Mouse (Mus musculus): Measurements from ENCODE around the gene Mtch2.
"Not testable (repeated sequence)": the region's sequence is repeated elsewhere in the genome, so short reads cannot be mapped to it uniquely, and the experiment has no call there.

Mtch2 gene

DNA sequence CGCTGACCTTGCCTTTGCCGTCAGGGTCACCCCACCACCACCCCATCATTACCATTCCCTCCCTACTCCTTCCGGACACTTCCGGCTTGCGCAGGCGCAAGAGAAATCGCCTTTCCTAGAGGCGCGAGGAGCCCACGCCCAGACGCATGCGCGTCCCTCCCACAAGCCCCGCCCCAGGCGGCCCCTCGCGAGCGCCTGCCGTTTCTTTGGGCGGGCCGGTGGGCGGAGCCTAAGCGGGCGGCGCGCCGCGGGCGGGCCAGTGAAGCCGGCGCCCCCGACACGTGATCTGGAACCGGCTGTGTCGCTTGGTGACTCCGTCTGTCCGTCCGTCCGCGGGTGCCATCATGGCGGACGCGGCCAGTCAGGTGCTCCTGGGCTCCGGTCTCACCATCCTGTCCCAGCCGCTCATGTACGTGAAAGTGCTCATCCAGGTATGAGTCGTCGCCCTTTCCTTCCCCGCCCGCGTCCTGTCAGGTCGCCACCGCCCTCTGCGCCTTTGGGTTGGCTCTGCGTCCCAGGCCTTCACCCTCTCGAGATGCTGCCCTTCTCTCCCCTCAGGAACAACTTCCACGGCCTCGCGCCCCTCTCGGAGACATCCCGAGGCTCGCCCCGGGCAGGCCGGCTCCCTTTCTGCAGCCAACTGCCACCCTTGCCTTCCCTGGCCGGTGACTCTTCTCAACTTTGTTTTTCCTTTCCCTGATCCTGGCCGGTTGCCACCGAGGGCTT lies at the start of gene Mtch2:
Mtch2 (plus strand) TSS at position 201 of the 726 bp plus-strand sequence.
- DNase-seq (ENCODE audit: low spot score), result peak; percentile 99

DNA sequence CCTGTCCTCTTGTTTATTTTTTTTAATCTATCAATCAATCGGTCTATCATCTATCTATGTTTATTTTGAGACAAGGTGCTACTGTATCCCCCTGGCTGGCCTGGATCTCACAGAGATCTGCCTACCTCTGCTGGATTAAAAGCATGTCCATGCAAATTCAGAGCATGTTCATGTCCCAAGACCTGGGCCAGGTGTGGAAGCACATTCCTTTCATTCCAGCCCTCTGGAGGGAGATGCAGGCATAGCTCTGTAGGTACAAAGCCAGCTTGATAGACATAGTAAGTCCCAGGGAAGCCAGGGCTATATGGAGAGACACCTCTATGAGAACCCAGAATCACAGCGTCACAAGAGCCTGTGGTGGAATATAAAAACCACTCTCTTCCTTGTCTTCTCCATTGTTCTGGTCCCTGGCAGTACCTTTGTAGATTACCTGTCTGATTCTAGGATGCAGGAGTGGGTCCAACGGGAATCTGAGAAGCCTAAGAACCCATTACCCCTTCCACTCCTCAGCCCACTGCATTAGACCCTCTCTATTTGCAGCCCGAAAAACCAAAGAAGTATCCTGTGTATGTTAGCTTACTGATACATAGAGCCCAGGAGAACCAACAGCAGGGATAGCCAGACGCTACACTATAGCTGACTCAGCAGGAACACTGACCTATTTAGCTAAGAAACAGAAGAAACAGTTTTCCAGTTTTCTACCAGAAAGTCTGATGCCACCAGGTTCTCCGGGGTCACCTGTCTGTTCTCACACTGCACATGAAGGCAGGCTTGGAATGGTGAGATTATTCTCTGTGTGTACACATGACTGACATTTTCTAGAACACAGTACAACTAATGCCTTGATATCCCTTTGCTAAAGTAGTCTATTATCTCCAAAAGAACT lies 38.5 kb upstream of the Mtch2 start:
- no peak for DNase-seq (ENCODE audit: low spot score)

DNA sequence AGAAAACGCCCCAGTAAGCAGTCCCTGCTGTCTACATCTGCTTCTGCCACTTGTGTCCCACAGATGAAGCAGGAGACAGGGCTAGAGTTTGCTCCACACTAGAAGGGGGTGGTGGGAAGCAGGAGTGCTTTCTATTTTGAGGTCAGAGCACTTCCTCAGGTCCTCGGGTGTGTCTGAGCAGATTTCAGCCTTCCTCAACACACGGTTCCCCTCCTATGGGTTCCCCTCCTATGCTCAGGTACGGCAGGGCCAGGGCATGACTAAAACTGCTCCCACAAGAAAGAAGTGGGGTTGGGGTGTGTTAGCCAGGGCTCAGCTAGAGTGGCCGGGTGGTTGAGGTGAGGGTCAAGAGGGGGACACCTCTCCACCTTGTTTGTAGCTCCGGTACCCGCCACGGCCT lies 36.2 kb upstream of the Mtch2 start:
- DNase-seq (ENCODE audit: low spot score), result no peak

DNA sequence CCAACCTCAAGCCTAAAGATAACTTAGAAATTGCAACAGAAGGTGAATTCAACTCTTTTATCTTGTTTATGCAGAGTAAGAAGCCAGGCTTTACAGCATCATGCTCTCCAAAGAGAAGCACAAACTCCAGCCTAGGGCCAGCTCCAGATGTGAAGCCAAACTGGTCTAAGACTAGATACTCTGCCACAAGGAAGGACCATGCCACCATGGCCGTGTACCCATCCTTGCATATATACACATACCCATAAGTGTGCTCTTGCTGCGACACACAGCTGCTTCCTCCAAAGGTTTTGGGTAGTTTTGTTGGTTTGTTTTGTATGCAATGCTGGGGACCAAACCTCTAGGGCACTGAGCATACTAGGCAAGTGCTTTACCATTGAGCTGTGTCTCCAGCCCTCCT lies 31.7 kb upstream of the Mtch2 start:
- no peak for DNase-seq (ENCODE audit: low spot score)

DNA sequence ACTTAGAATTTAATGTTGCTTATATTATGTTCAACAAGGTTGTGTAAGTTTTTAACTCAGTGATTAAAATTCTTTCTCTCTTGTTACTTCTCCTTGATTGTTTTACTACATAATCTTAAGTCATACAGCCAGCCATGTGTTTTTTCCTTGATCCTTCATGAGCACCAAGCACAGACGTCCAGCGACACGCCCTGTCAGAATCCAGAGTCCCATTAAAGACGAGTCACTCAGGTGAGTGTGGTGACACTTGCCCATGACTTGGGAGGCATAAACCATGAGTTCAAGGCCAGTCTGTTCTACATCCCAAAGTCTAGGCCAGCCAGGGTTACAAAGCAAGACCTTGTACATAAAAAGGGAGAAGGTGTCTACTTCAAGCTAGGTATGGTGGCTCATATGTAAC lies 30.8 kb upstream of the Mtch2 start:
- DNase-seq (ENCODE audit: low spot score), result no peak

DNA sequence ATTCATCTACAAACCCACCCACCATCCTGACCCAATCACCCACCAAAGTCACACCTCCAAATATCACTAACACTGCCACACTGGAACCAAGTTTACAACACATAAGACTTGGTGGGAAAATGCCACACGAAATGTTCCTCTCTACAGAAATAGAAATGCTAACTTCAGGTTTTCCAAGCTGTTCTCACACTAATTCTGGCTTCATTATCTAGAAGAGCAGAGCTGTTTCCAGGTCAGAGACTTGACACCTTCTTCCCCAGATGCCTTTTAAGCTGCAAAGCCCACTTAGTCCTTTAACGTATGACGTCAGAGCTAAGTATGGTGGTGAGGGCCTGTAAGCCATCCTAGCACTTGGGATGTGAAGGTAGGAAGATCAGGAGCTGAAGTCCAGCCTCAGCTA lies 28.2 kb upstream of the Mtch2 start:
- DNase-seq (ENCODE audit: low spot score), result no peak

DNA sequence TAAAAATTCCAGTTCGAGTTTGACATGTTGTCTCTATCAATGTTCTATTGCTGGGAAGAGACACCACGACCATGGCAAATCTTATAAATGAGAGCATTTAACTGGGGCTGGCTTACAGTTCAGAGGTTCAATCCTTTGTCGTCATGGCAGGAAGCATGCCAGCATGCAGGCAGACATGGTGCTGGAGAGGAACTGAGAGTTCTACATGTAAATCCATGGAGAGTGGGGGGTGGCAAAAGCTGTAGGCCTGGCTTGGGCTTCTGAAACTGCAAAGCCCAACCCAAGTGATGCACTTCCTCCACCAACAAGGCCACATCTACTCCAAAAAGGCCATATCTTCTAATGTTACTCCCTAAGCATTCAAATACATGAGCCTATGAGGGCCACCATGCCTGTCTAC lies 26.1 kb upstream of the Mtch2 start:
- no peak for DNase-seq (ENCODE audit: low spot score)

DNA sequence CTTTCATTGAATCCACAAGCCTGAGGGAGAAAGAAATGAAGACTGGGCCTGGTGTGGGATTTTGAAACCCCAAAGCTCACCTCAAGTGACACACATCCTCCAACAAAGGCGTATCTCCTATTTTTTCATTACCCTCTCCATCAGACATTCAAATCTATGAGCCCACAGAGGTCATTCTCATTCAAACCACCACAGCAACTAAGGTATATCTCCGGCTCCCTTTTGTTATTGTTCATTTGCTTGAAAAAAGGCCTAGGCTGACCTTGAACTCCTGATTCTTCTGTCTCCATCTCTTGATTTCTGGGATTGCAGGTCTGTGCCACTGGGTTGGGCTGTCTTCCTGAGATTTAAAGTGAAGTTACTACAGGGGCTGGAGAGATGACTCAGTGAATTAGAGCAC lies 24.0 kb upstream of the Mtch2 start:
- no peak for DNase-seq (ENCODE audit: low spot score)

DNA sequence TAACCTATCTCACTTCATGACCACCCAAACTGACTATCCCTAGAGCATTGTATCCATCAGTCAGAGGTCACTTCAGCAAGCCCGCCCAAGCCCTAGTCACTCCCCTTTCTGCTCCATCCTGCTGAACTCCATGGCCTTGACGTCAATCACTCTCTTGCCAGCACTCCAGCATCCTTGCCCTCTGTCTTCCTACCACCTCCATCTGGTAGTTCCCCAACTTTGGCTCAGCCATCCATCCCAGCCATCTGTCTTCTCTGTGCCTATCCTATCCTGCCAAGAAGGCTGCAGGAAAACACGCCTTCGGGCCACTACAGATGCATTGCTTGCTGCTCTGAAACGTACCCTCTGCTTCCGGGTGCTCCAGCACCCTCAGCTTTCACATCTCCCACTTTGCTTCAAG lies 23.2 kb upstream of the Mtch2 start:
- DNase-seq (ENCODE audit: low spot score), result no peak

DNA sequence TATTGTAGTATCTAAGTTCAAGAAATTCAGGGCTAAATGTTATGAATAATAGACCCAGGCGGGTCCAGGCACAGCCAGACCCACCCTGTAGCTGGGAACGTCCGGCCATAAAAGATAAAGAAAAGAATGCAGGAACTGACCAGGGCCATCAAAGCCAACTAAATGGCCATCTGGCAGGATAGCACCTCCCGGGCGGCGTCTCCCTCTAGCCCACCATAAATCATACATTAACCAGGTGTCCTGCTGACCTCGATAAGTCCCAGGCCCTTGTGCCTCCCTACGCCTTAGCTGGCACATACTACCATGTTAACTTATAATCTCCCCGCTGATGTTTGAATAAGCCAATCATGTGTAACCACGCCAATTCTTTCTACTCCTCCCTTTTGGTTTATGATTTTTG lies 22.4 kb upstream of the Mtch2 start:
- DNase-seq (ENCODE audit: low spot score), result not testable (repeated sequence)

DNA sequence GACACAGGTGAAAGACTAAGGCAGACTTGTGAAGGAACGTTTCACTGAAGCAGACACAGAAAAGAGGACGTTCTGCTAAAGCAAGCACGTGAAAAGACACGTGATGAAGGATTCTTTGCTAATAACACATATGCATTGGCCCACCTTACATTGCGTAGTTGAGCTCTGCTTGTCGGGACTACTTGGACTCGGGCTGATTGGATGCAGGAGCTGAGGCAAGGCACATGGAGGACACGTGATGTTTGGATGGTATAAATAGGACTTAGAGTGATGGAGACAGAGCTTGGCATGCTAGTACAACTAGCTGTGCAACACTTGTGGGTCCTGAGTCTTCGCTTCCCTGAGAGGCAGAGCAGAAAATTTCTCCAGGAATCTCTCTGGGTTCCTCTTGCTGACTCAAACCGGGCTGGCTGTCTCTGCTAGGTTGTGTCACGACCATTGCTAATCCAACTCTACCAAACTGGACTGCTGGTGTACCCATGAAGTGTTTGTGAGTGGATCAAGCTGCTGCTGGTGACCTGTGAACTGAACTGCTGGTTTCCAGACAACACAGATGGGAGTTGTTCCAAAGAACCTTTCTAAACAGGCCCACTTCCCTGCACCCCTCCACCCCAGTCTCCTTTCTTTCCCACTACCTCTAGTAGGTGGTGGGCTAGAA lies 21.3 kb upstream of the Mtch2 start:
- DNase-seq (ENCODE audit: low spot score), result no peak

DNA sequence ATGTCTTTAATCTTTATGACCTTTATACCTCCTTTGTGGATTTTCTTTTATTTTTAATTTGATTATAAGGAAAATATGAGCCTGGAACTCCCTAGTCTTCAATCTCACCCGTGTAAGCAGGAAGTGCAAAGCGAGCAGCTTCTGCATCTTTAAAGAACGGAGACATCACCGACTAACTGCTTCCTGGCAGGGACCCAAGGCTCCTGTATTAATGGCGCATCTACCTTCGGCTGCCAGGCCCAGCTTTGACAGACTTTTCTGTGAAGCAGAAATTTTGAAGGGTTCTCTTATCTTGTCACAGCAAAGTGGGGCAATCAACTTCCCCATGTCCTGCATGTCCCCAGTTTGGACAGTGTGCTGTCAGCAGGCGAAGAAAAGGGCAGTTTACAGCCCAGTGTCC lies 18.2 kb upstream of the Mtch2 start:
- DNase-seq (ENCODE audit: low spot score), result no peak

DNA sequence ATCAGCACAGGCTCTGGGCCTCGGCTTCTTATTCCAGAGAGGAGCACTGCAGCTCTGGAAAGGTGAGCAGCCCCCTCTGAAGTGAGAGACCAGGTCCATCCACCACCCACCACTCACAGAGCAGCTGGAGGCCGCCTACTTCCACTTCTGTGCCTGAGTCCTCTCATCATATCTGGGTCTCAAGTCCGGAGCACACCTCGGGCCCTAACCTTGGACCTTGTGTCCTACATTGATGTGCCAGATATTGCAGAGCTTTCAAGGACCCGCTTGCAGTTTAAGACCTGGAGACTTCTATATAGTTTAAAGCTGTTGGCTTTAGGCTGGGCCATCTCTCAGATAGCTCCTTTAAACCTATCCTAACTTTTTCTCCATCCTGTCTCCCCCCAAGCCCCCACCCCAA lies 13.5 kb upstream of the Mtch2 start:
- no peak for DNase-seq (ENCODE audit: low spot score)

DNA sequence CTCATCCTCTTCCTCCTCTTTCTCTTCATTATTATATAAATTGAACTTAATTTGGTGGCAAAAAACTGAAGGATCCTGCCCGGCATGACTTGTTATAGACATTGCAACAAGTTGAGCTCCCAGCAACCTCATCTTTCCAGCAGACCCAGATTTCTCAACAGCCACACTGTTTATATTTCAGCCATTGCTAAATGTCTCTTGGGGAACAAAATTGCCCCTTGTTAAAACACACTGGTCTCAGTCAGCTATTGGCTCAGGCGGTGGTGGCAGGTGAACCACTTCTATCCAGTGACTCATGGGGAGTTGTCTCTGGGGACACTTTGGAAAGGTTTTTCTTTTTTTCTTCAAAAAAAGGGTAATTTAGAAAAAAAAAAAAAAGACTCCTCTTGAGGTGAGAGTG lies 8.3 kb upstream of the Mtch2 start:
- no peak for DNase-seq (ENCODE audit: low spot score)

DNA sequence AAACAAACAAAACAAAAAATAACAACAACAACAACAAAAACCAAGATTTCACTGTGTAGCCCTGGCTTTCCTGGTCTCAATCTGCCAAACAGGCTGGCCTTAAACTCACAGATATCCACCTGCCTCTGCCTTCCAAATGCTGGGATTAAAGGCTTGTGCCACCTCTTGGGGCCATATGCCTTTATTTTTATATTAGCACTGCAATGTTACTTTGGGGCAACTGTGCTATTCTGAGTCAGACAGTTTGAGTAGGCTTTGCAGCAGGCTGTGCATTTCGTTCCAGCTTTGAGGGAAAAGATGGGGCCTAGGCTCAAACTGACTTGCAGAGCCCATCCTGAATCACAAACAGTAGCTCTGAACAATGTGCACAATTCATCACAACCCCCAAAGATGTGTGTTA lies 3.3 kb upstream of the Mtch2 start:
- DNase-seq (ENCODE audit: low spot score), result no peak

DNA sequence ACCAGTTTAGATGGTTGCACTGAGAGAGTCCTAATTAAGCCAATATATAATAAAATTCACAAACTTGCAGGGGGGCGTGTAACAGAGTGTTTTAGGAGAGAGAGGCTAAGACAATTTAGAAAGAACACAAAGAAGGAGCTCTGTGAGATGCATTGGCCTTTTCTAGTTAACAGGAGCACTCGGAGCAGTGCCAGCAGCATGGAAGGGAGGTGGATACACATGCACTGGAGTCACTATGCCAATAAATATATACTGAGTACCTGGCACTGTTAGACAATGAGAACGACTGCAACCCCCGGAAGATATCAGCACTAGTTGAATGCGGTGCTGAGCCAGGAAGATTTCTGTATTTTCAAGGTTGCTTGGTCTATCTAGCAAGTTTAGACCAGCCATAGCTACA lies 2.7 kb upstream of the Mtch2 start:
- DNase-seq (ENCODE audit: low spot score), result no peak

DNA sequence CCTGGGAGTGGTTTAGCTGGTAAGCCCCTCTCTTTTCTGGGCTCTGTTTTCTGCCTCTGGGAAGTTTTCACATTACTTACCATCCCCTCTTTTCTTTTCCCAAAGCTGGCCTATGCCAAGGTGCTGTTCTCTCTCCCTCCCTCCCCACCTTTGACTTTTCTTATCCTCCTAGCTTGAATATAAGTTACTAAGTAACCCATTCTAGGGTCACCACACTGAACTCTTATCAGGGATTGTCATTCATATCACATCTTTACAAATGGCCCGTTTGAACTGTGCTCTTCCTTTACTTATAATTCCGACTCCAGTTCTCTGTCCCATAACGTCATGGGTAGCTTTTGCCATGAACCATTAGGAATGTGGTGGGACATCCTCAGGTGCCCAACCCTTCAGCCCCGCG lies 1.7 kb upstream of the Mtch2 start:
- no peak for DNase-seq (ENCODE audit: low spot score)

DNA sequence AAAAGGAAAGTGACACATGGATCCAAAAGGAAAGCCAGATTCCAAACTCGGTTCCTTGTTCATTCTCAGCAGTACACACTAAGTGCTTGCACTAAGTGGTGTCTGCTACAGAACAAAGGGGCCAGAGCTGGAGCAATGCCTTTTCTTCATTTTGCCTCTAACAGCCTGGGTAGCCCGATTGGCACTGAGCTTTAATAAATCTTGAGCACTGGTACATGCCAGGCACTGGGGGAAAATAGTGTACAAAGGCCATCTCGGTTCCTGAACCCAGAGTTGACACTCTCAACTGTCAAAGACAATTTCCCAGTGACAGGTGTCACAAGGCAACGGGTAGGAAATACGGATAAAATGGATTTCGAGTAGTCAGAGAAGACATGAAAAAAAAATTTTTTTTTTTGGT lies 784 bp upstream of the Mtch2 start:
- no peak for DNase-seq (ENCODE audit: low spot score)

DNA sequence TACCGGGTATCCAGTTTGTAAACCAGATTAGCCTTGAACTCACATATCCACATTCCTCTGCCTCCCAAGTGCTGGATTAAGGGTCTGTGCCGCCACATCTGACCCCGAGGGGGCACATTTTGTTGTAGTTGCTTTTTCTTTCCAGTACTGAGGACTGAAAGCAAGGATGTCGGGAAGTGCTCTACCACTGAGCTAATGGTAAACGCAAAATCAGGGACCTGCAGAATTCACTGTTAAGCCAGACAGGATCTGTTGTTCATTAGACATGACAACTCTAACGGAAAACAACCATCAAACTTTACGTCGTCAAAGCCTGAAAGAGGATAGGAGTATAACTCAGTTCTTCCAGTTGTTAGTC lies 379 bp upstream of the Mtch2 start:
- no peak for DNase-seq (ENCODE audit: low spot score)

DNA sequence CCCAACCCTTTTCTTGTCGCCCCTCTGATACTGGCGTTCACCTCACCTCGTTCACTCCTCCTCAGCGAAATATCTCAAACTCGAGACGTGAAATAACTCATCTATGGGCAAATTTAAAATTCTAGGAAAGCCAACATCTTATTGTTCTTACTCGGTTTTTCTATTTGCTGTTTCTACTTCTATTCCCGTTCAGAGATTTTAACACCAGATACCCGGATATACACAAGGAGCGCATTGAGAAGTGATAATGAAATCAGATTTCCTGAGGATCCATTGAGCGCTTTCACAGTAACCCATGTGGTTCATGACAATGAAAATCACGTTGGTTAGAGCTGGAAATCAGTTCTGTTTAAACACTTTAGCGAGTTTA lies 711 bp downstream of the Mtch2 start:
- DNase-seq (ENCODE audit: low spot score), result no peak

DNA sequence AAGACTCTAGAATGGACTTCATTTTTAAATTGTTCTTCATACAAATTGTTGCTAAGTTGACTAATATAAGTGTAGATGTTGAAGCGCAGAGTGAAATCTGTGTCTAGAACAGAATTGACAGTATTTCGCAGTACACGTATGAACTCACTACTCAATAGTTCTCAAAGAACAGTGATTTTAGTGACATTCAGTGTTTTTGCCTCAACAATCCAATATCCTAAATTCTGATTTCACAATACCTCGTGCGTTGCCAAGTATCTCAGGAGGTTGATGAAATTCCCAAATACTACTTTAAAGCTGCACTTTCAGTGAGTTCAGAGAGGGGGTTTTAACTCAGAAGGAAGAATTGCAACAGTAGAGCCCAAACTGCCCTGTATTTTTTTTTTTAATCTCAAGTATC lies 1.4 kb downstream of the Mtch2 start:
- DNase-seq (ENCODE audit: low spot score), result no peak

DNA sequence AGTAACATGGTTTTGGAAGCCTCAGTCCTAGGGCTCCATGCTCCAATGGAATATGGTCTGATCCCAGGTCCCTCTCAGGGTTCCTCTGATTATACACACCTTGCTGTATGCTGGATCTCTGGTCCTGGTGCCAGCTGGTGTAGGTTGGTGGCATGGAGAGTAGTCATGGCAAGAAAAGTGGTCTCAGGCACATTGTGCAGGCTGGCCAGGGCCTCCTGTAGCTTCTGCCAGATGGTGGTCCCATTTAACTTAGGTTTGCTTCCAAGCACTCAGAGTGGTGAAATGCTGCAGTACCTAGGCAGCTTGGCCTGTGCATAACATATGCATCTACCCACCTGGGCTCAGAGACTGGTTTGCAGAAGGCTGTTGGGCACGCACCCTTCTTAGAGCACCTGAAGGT lies 3.4 kb downstream of the Mtch2 start:
- no peak for DNase-seq (ENCODE audit: low spot score)

DNA sequence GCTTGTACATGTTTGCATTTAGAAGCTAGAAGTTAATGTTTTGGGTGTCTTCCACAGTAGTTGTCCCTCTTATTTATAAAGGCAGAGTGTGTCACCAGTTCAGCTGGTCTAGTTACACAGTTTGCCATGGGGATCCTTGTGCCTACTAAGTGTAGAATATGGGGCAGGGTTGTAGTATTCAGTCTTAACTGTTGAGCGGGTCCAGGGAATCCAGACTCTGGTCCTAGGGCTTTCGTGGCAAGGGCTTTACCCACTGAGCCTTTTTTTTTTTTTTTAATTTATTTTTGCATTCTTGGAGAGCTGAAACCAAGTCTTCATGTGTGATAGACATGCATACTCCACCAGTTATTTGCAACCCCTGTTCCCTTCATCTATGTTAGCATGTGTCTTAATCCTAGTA lies 14.5 kb downstream of the Mtch2 start:
- DNase-seq (ENCODE audit: low spot score), result no peak

Measured in urinary bladder, postnatal 14 days (tissue).